Mouse (Mus musculus): ENCODE results near the gene Sh3bgr. TPM values are rescaled to one million over a fixed set of nuclear protein-coding genes. Genes with fewer than 3 reads are reported as not detected.

Sh3bgr gene
- polyA plus RNA-seq (2012; rRNA removed) = 0.43 and 2.3 TPM in 2 replicates

GRCm38 (mm10) chr16:96199913-96200701 is at the start of gene Sh3bgr:
TSS of gene Sh3bgr (plus strand) at chr16:96200450.

GRCm38 (mm10) chr16:96191531-96192506 is 8.4 kb upstream of the Sh3bgr start, which contains the start of gene Lca5l:
TSS of gene Lca5l (minus strand) at chr16:96192271.

GRCm38 (mm10) chr16:96235366-96235970 is 35.2 kb downstream of the Sh3bgr start, which contains the start of gene B3galt5:
TSS of gene B3galt5 (plus strand) at chr16:96235801.

Other genes starting within 250 kb of the Sh3bgr start
- gene Psmg1, start 209.5 kb upstream of the Sh3bgr start, polyA plus RNA-seq (2012; rRNA removed) = 29.3 and 33.2 TPM in 2 replicates
- 6.7 and 8.0 TPM in 2 replicates for gene Brwd1, start 117.9 kb upstream of the Sh3bgr start, polyA plus RNA-seq (2012; rRNA removed)
- gene Hmgn1, start 72.7 kb upstream of the Sh3bgr start, polyA plus RNA-seq (2012; rRNA removed) = 65.9 and 66.3 TPM in 2 replicates
- gene Wrb, start 55.0 kb upstream of the Sh3bgr start, polyA plus RNA-seq (2012; rRNA removed) = 5.2 and 8.0 TPM in 2 replicates
- gene Lca5l, start 8.2 kb upstream of the Sh3bgr start, polyA plus RNA-seq (2012; rRNA removed) = 0.05 and 0.08 TPM in 2 replicates
- gene B3galt5, start 35.4 kb downstream of the Sh3bgr start, polyA plus RNA-seq (2012; rRNA removed) = 0.07 and 0.10 TPM in 2 replicates
- 0.87 and 1.6 TPM in 2 replicates for gene Itgb2l, start 243.2 kb downstream of the Sh3bgr start, polyA plus RNA-seq (2012; rRNA removed)

Data from liver, embryonic 14 days (tissue).